Mouse (Mus musculus) midbrain, embryonic 13.5 days (tissue): ENCODE data around the gene Sec16b. TPM values are rescaled to one million over a fixed set of nuclear protein-coding genes. Genes with fewer than 3 reads are reported as not detected.

Experiments
- ATAC-seq: fragments of 200-750 bp; cut with Nextera tagmentation; 2 replicates; pipeline ENCODE4 v1.8.0; 2017; ENCODE audit warnings: mild to moderate bottlenecking, moderate TSS enrichment, moderate library complexity
- H3K27ac ChIP-seq: fragments of 300-500 bp; sonication (generic); 2 replicates; pipeline ENCODE4 v1.5.1; 2015; ENCODE audit warnings: inconsistent platforms, mild to moderate bottlenecking, moderate library complexity
- H3K27me3 ChIP-seq: fragments of 300-500 bp; sonication (generic); 2 replicates; pipeline ENCODE4 v1.6.1; 2015; ENCODE audit warnings: mild to moderate bottlenecking, inconsistent platforms
- H3K36me3 ChIP-seq: fragments of 300-500 bp; sonication (generic); 2 replicates; pipeline ENCODE4 v1.6.1; 2015; ENCODE audit warnings: mild to moderate bottlenecking, inconsistent platforms
- H3K4me1 ChIP-seq: fragments of 300-500 bp; sonication (generic); replicated peaks from 2 replicates; pipeline ENCODE4 v1.6.1; 2015; ENCODE audit warnings: inconsistent platforms
- H3K4me2 ChIP-seq: fragments of 300-500 bp; sonication (generic); replicated peaks from 2 replicates; pipeline ENCODE4 v1.6.1; 2015; ENCODE audit warnings: moderate library complexity, mild to moderate bottlenecking, inconsistent platforms
- H3K4me3 ChIP-seq: fragments of 300-500 bp; sonication (generic); replicated peaks from 2 replicates; pipeline ENCODE4 v1.5.1; 2015; ENCODE audit warnings: mild to moderate bottlenecking, inconsistent platforms
- H3K9ac ChIP-seq: fragments of 300-500 bp; sonication (generic); replicated peaks from 2 replicates; pipeline ENCODE4 v1.6.1; 2015; ENCODE audit warnings: mild to moderate bottlenecking, inconsistent platforms
- H3K9me3 ChIP-seq: fragments of 300-500 bp; sonication (generic); 2 replicates; pipeline ENCODE4 v1.6.1; 2016; ENCODE audit warnings: mild to moderate bottlenecking, inconsistent platforms
- WGBS: fragments of 180-500 bp; shearing (Covaris S2); methylation state at CpG from one replicate; pipeline ENCODE4 v1.1.7; 2015; 5-methylcytosine and 5-hydroxymethylcytosine counted together
- polyA plus RNA-seq: library from polyadenylated mRNA; unstranded; fragments of >200 nt; fragmentation: Nextera tagmentation; extraction: Ambion mirVana; gene quantifications from 2 replicates; pipeline ENCODE4 v1.2.1, GENCODE M21; 2015

Sec16b gene
- polyA plus RNA-seq, 1 experiment from 2014 or later = 0.26 TPM

GRCm38 (mm10) chr1:157547658-157548057, 41.1 kb downstream of the Sec16b start:
- ATAC-seq = no peak
- no peaks in the 10 kb centered on the region for H3K36me3 ChIP-seq
- H3K4me2 ChIP-seq = no peak overlapping the region
- H3K4me1 ChIP-seq = no peaks in the 10 kb centered on the region
- no peaks in the 10 kb centered on the region for H3K9me3 ChIP-seq
- H3K9ac ChIP-seq = no peak overlapping the region
- no peak overlapping the region for H3K27ac ChIP-seq
- no peak overlapping the region for H3K4me3 ChIP-seq
- 89% methylated on average over 5 of the region's 5 CpGs for WGBS
- no peaks in the 10 kb centered on the region for H3K27me3 ChIP-seq

- no peak for ATAC-seq
- Histone ChIP-seq H3K4me3 (no peak overlapping the region), H3K9me3 (no peaks in the 10 kb centered on the region), H3K9ac (no peak overlapping the region), H3K4me2 (no peak overlapping the region), H3K27me3 (peaks cover 7% of the 10 kb centered on the region; the same call in 1 of the 2 replicates), H3K27ac (no peak overlapping the region), H3K36me3 (no peaks in the 10 kb centered on the region), H3K4me1 (peaks cover 2% of the 10 kb centered on the region)
- WGBS = 76% methylated on average over 3 of the region's 3 CpGs
These were observed 43.2 kb downstream of the Sec16b start for GRCm38 (mm10) chr1:157549721-157550120.

GRCm38 (mm10) chr1:157552749-157553451, 46.4 kb downstream of the Sec16b start:
- Histone ChIP-seq H3K27ac (no peak overlapping the region), H3K4me1 (peaks cover 21% of the 10 kb centered on the region), H3K27me3 (peaks cover 7% of the 10 kb centered on the region), H3K36me3 (no peaks in the 10 kb centered on the region), H3K9ac (no peak overlapping the region), H3K9me3 (no peaks in the 10 kb centered on the region), H3K4me3 (no peak overlapping the region), H3K4me2 (no peak overlapping the region)
- peak; percentile 78 for ATAC-seq
- WGBS = 65% methylated on average over 7 of the region's 7 CpGs

DNA sequence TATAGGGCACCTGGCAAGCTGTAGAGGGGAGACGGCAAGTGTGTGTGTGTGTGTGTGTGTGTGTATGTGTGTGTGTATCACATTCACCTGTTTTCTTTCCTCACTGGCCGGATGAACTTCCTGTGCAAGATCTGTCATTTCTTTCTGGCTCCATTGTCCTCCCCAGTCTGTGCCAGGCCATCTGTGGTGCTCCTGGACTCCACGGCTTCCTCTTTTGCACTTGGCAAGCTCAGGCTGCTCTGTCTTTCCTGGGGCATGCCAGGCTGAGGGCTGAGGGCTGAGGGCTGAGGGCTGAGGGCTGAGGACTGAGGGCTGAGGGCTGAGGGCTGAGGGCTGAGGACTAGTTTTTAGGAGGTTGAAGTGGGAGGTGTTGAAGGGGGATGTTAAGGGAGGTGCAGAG, 47.6 kb downstream of the Sec16b start:
- 63% methylated on average over 3 of the region's 3 CpGs for WGBS
- Histone ChIP-seq H3K27me3 (peaks cover 7% of the 10 kb centered on the region), H3K27ac (no peak overlapping the region), H3K4me3 (no peak overlapping the region), H3K9me3 (no peaks in the 10 kb centered on the region), H3K4me1 (peaks cover 21% of the 10 kb centered on the region), H3K36me3 (no peaks in the 10 kb centered on the region), H3K4me2 (no peak overlapping the region), H3K9ac (no peak overlapping the region)
- ATAC-seq = no peak

GRCm38 (mm10) chr1:157554686-157555530, 48.4 kb downstream of the Sec16b start:
- 0 out of 2 replicates have a peak overlapping the region, but pooled peaks have one; percentile 2 for H3K4me3 ChIP-seq
- no peak overlapping the region for H3K27ac ChIP-seq
- no peaks in the 10 kb centered on the region for H3K36me3 ChIP-seq
- peaks cover 7% of the 10 kb centered on the region for H3K27me3 ChIP-seq
- peak overlapping the region; percentile 37 for H3K4me2 ChIP-seq
- ATAC-seq = no peak
- no peaks in the 10 kb centered on the region for H3K9me3 ChIP-seq
- H3K9ac ChIP-seq = 0 out of 2 replicates have a peak overlapping the region, but pooled peaks have one; percentile 4
- H3K4me1 ChIP-seq = peaks cover 21% of the 10 kb centered on the region
- WGBS = 26% methylated on average over 27 of the region's 27 CpGs

DNA sequence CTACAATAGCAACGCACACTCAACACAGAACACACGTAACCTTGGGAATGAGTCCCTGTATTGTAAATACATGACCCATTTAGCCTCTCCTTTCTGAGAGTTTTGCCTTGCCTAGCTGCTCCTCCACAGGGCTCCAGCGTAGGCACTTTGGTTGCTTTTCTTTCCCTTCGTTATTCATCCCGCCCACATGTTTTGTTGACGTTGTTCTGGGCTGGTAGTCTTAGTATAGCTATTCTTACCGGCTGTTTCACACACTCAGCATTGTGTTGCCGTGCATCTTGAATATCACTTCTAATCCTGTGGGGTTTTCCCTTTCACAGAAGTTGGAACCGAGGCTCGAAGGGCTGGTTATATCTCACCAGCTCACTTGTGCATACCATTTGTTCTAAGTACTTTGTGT, 49.2 kb downstream of the Sec16b start:
- 48% methylated on average over 10 of the region's 10 CpGs for WGBS

GRCm38 (mm10) chr1:157556439-157556838, 49.9 kb downstream of the Sec16b start:
- no peaks in the 10 kb centered on the region for H3K9me3 ChIP-seq
- H3K9ac ChIP-seq = no peak overlapping the region
- no peak overlapping the region for H3K4me3 ChIP-seq
- peaks cover 25% of the 10 kb centered on the region for H3K4me1 ChIP-seq
- H3K36me3 ChIP-seq = no peaks in the 10 kb centered on the region
- no peak for ATAC-seq
- no peak overlapping the region for H3K27ac ChIP-seq
- no peak overlapping the region for H3K4me2 ChIP-seq
- peaks cover 7% of the 10 kb centered on the region for H3K27me3 ChIP-seq
- WGBS = 77% methylated on average over 5 of the region's 5 CpGs

More for the DNA sequence above, 49.2 kb downstream of the Sec16b start:
- Histone ChIP-seq H3K4me3 (no peak overlapping the region), H3K27me3 (peaks cover 7% of the 10 kb centered on the region), H3K36me3 (no peaks in the 10 kb centered on the region), H3K9me3 (no peaks in the 10 kb centered on the region), H3K4me2 (no peak overlapping the region), H3K9ac (no peak overlapping the region), H3K4me1 (peaks cover 23% of the 10 kb centered on the region), H3K27ac (no peak overlapping the region)
- no peak for ATAC-seq

DNA sequence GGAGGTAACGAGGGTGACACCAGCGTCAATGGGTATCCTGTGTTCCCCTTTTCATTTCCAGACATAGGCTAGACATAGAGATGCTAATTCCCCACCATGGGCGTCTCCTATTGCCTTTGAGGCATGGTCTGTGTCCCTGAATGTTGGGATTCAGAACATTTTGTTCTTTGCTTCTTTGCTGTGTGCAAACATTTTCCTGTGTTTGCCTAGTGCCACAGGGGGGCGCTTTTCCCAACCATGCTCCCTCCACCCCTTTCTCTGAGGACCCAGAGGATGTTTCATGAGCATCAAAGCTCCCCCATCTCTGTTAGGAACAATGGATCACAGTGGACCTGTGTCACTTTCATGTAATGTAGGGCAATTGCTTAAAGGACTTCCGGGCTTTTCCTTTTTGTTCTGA, 51.6 kb downstream of the Sec16b start:
- H3K4me2 ChIP-seq = no peak overlapping the region

DNA sequence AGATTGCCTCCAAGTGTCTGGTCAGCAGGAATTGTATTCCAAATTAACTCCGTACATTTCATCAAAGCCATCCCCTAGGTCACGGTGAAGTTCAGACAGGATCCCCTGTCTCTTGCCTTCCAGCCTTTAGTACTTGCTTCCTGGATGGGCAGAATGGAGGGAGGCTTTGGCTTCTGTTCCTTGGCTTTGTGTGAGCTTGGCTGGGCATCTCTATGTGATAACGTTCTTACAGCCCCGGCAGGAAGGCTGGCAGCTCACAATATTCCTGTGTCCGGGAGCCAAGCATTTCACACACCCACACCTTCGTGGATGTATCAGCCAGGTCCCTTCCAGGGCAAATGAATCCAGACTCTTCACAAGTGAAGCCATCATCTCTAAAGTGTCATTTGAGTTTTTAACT, 53.5 kb downstream of the Sec16b start:
- no peak overlapping the region for H3K4me3 ChIP-seq
- H3K4me1 ChIP-seq = peaks cover 20% of the 10 kb centered on the region
- no peaks in the 10 kb centered on the region; the same call in none of the 2 replicates for H3K27me3 ChIP-seq
- ATAC-seq = no peak
- no peak overlapping the region for H3K4me2 ChIP-seq
- H3K27ac ChIP-seq = no peak overlapping the region
- no peak overlapping the region for H3K9ac ChIP-seq
- H3K9me3 ChIP-seq = no peaks in the 10 kb centered on the region
- H3K36me3 ChIP-seq = no peaks in the 10 kb centered on the region
- WGBS = 77% methylated on average over 6 of the region's 6 CpGs

More for the DNA sequence above, 51.6 kb downstream of the Sec16b start:
- H3K27me3 ChIP-seq = peaks cover 7% of the 10 kb centered on the region
- peaks cover 25% of the 10 kb centered on the region for H3K4me1 ChIP-seq
- no peaks in the 10 kb centered on the region for H3K36me3 ChIP-seq
- no peaks in the 10 kb centered on the region for H3K9me3 ChIP-seq
- no peak overlapping the region for H3K27ac ChIP-seq
- H3K9ac ChIP-seq = no peak overlapping the region
- WGBS = 54% methylated on average over 5 of the region's 5 CpGs
- no peak for ATAC-seq
- H3K4me3 ChIP-seq = no peak overlapping the region

DNA sequence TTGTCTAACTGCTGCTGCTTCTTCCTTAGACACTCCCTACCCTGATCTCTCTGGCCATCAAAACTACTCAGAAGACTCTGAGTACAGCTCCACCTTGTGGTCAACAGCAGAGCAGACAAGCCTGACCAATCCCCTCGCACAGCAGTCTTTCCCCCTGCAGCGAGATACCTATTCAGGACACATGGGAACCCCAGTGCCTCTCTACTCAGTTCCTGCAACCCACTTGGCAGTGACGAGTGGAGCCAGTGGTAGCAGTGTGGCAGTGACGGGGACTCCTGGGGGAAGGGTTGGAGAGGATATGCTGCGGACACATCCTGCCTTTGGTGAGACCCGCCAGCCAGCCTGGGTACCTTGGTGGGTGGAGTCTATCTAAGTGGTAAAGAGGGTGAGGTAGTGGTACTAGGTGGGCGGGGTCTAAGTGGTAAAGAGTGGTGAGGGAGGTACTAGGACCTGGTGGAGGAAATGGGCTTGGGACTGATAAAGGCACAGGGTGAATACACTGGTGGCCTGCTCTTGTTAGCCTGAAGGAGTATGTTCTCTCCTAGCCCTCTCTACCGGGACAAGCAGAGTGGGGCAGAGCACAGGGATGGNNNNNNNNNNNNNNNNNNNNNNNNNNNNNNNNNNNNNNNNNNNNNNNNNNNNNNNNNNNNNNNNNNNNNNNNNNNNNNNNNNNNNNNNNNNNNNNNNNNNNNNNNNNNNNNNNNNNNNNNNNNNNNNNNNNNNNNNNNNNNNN, 54.3 kb downstream of the Sec16b start:
- Histone ChIP-seq H3K9ac (no peak overlapping the region), H3K27me3 (no peaks in the 10 kb centered on the region; the same call in none of the 2 replicates), H3K9me3 (no peaks in the 10 kb centered on the region), H3K4me3 (no peak overlapping the region), H3K4me1 (peaks cover 12% of the 10 kb centered on the region), H3K36me3 (no peaks in the 10 kb centered on the region), H3K27ac (no peak overlapping the region), H3K4me2 (peak overlapping the region; percentile 29; the same call in 1 of the 2 replicates)
- peak; percentile 77 for ATAC-seq
- WGBS = 12% methylated on average over 8 of the region's 8 CpGs

GRCm38 (mm10) chr1:157567819-157568218, 61.3 kb downstream of the Sec16b start:
- WGBS = 79% methylated on average over 8 of the region's 8 CpGs
- Histone ChIP-seq H3K9ac (no peak overlapping the region), H3K27me3 (no peaks in the 10 kb centered on the region), H3K27ac (no peak overlapping the region), H3K4me3 (no peak overlapping the region), H3K36me3 (no peaks in the 10 kb centered on the region), H3K9me3 (no peaks in the 10 kb centered on the region), H3K4me1 (no peaks in the 10 kb centered on the region), H3K4me2 (no peak overlapping the region)
- ATAC-seq = no peak
